Mouse (Mus musculus) lung, adult 18-20 months (tissue): ENCODE measurements around the gene Arf3.

Experiments
- DNase-seq, 2 experiments: peaks; one replicate each; pipeline ENCODE4 v3.0.0; 2022; ENCODE audit warnings: mixed read lengths in 2 of 2

Arf3 gene

GRCm38 (mm10) chr15:98753021-98753423 lies 10.0 kb downstream of the Arf3 start:
- no peak for DNase-seq

- no peak for DNase-seq
Observed at GRCm38 (mm10) chr15:98749093-98749492, 13.9 kb downstream of the Arf3 start.

GRCm38 (mm10) chr15:98747296-98747695 lies 15.7 kb downstream of the Arf3 start:
- DNase-seq, result no peak

GRCm38 (mm10) chr15:98746344-98746965 lies 16.6 kb downstream of the Arf3 start:
- DNase-seq, result peak in 1 of 2 experiments; percentile 19

DNA sequence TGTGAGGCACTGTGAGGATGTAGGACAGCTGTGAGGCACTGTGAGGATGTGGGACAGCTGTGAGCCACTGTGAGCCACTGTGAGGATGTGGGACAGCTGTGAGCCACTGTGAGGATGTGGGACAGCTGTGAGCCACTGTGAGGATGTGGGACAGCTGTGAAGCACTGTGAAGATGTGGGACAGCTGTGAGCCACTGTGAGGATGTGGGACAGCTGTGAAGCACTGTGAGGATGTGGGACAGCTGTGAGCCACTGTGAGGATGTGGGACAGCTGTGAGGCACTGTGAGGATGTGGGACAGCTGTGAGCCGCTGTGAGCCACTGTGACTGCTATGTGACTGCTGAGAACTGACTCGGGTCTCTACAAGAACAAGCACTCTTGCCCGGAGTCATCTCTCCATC lies 19.2 kb downstream of the Arf3 start:
- peak in 1 of 2 experiments; percentile 31 for DNase-seq

DNA sequence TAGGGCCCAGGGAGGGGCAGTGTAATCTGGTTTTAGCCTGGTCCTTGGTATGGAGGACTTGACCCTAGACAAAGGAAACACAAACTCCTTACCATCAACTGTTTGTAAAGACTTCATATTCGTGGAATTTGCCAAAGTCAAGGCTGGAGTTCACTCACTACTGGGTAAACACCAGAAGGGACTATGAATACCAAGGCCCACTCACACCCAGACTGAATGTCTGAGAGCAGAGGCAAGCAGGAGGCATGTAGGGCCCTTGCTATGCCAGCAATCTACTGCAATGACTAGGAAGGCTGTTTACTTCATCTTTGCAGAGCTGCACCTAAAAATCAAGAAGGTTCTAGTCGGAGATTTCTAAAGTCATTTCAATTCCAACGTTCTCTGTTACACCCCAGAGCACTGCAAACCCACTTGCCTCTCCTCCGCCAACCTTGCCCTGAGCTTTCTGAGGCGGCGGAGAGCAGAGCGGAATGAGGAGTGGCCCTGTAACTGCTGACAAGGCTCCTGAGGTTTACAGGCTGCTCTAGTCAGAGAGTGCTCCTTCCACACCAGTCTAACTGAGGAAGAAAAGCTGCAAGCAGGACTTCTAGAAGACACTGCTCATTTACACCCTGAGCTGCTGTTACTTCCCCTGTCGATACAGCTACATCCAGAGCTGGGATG lies 20.1 kb downstream of the Arf3 start:
- DNase-seq, result peak; percentile 48 to 58

DNA sequence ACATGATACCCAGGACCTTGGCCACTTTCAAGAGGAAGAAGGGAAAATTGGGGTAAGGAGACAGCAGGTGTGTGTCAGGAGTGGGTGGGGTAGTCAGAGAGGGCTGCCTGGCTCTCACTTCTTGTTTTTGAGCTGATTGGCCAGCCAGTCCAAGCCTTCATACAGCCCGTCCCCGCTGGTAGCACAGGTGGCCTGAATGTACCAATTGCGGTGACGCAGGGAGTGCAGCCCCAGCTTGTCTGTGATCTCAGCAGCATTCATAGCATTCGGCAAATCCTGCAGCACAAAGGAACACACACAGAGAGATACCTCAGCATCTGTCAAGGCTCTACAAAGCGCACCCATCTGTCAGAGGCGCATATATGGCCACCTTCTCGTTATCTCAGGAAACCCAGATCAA lies 22.8 kb downstream of the Arf3 start:
- DNase-seq, result no peak

DNA sequence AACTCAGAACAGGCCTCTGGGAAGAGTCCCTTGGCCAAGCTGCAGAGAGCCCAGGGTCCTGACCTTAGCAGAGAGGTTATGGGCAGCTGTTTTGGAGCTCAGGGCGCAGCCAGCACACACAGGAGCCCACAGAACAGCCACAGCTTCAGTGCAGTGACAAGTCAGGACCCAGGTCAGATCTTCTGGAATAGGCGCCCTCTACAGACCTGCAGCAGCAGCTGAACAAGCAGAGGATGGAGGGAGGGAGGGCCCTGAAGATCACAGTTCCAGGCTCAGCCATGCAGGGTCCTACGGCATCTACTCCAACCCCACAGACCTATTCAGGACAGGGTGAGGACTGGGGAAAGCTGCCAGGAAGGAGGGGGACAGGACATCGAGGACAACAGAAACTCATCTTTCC lies 24.2 kb downstream of the Arf3 start:
- no peak for DNase-seq

DNA sequence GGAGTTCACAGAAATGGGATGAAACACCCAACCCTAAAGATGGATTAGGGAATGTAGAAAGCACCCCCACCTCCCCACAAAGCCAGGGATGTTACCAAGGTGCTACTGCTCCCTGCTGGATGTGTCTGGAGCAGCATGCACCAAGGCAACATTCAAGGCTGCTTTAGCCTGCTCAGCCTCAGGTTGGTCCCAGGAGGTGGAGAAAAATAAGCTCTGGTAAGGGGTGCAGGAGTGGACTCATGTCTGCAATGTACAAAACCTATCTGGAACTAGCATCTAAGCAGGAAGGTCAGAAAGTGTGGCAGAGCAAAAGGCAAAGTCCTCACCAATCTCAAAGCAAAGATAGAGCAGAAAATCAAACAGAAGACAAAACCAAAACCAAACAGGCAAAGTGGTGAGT lies 25.1 kb downstream of the Arf3 start:
- peak in 1 of 2 experiments; percentile 37 for DNase-seq

- DNase-seq, result peak; percentile 30 to 41
Observed at GRCm38 (mm10) chr15:98736521-98736920, 26.5 kb downstream of the Arf3 start.

- no peak for DNase-seq
Observed at GRCm38 (mm10) chr15:98733976-98734566, 28.9 kb downstream of the Arf3 start.

- DNase-seq, result no peak
Observed at GRCm38 (mm10) chr15:98733370-98733769, 29.6 kb downstream of the Arf3 start.

- no peak for DNase-seq
Observed at GRCm38 (mm10) chr15:98732006-98732531, 30.9 kb downstream of the Arf3 start.

- no peak for DNase-seq
Observed at GRCm38 (mm10) chr15:98730790-98731189, 32.2 kb downstream of the Arf3 start.

GRCm38 (mm10) chr15:98729791-98730545 lies 33.0 kb downstream of the Arf3 start:
- no peak for DNase-seq

DNA sequence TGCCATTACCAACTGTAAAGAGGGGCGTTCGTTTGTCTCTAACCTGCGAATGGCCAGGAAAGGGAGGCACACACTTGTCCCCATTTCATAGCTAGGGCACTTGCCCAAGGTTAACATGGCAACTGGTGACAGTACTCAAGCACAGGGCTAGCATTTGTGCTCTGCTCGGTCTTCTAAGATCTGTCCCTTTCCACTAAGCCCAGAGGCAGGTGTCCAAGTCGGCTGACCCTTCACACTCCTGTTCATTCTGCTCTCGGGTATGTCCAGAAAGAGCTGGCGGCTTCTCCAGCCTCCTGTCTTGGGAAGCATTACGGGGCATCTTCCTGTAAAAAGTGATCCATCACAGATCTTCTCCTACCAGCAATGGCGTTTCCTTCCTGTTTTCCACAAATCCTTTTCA lies 34.6 kb downstream of the Arf3 start:
- DNase-seq, result no peak

GRCm38 (mm10) chr15:98727443-98728321 lies 35.3 kb downstream of the Arf3 start, which contains the start of gene Fkbp11:
Gene Fkbp11, minus strand, starts transcription at chr15:98728198.
- DNase-seq, result peak; percentile 82 to 85

GRCm38 (mm10) chr15:98726746-98727145 lies 36.3 kb downstream of the Arf3 start:
- no peak for DNase-seq

DNA sequence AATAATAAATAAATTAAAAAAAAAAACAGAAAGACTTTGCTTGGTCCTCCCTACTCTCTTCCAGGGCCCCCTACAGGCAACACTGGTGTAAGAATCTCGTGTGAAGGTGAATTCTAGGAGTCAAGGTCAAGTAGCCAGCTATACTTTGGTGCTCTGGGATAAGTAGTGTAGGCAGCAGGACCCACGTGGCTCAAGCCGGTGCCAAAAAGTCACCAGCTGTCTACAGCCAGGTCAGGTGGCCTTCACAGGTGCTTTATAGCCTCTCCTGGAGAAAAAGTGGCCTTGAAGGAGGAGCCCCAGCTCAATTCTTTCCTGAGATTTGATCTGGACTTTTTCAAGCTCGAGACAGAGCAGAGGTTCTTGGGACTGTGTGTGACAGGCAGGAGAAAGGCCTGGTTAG lies 36.9 kb downstream of the Arf3 start:
- peak; percentile 60 to 61 for DNase-seq

- DNase-seq, result no peak
Observed at GRCm38 (mm10) chr15:98724441-98724840, 38.6 kb downstream of the Arf3 start.

GRCm38 (mm10) chr15:98722854-98723253 lies 40.2 kb downstream of the Arf3 start:
- DNase-seq, result peak in 1 of 2 experiments; percentile 22

DNA sequence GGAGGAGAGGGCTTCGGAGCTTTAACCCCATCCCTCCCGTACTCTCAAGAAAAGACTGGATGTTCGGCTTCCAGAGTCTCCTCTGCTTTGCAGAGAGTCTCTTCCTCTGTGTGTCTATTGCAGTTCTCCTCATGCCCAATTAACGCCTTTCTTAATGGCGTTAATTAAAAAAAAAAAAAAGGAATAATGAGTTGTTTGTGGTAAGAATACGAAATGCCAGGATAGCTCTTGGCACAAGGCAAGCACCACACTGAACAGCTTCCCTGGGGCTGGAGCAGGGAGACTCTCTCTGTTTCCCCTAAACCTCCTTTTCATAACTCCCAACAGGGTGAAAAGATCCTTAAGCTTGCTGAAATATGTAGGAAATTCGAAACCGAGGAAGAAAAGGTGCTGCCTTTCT lies 40.8 kb downstream of the Arf3 start:
- DNase-seq, result no peak
